9 mouse cellular contexts compared by ENCODE assay signal in the genomic region with DNA sequence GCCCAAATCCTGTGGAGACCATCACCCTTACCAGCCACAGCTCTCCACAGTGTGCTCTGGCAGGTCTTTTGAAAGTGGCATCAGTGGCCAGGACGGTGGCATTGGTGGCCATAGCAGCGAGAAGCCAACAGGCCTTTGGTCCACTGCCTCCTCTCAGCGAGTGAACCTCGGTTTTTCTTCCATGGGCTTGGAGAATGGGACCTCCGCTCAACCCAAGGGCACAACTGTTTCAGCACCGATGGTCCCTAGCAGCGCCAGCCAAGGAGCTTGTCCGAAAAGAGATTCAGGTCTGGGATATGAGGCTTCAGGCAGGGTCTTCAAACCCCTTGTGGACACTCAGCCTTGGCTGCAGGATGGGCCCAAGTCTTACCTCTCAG. TPM values are rescaled to one million over a fixed set of nuclear protein-coding genes. Genes with fewer than 3 reads are reported as not detected.
DNase-seq lines count a peak whose midpoint lies in the region; ATAC-seq and TF ChIP-seq lines count a peak whose summit lies in the region.
"Had no signal": no experiment of that assay in that cellular context is flagged by ENCODE, and none has a peak within 500 bp of the region (broad histone marks: within the 10 kb centered on the region; RNA-seq: fewer than 3 reads in every experiment).

No protein-coding gene starts in this region.

- TF ChIP-seq POLR2A in lung, adult 2 months (IDR thresholded peaks at IDR 0.05; ENCODE audit: borderline replicate concordance, extremely low read depth, low read depth, low read length) = no peak
- no peak for TF ChIP-seq POLR2A in embryonic fibroblast, embryonic 13.5 days (IDR thresholded peaks at IDR 0.05; ENCODE audit: low read depth, low read length)
- TF ChIP-seq POLR2A in myocyte (IDR thresholded peaks at IDR 0.05; ENCODE audit: insufficient read length, low read depth) = no peak

- TF ChIP-seq CTCF in lung, adult 2 months (IDR thresholded peaks at IDR 0.05; ENCODE audit: insufficient read depth, low read length) = no peak
- no peak for TF ChIP-seq CTCF in embryonic fibroblast, embryonic 13.5 days (IDR thresholded peaks at IDR 0.05; ENCODE audit: borderline replicate concordance, insufficient read depth, low read length)

- peak overlapping the region; percentile 98 for H3K4me2 ChIP-seq in intestine, embryonic 15.5 days (replicated peaks)
- peak overlapping the region; percentile 97 for H3K4me2 ChIP-seq in myocyte (ENCODE audit: low read depth)

- WGBS in lung, adult 2 months = 66% methylated on average over 8 of the region's 8 CpGs
- 83% methylated on average over 8 of the region's 8 CpGs for WGBS in intestine, embryonic 15.5 days

- no peaks in the 10 kb centered on the region for H3K27me3 ChIP-seq in intestine, embryonic 15.5 days (replicated peaks)
- no peaks in the 10 kb centered on the region for H3K27me3 ChIP-seq in myocyte (ENCODE audit: control insufficient read depth, insufficient read depth, insufficient read length)

- H3K36me3 ChIP-seq in intestine, embryonic 15.5 days = no peaks in the 10 kb centered on the region
- H3K36me3 ChIP-seq in myocyte (ENCODE audit: control insufficient read depth, insufficient read depth) = peaks cover 3% of the 10 kb centered on the region

- H3K9me3 ChIP-seq in intestine, embryonic 15.5 days = no peaks in the 10 kb centered on the region

- H3K27ac ChIP-seq in embryonic fibroblast, embryonic 13.5 days (ENCODE audit: insufficient read depth, low read length) = no peak overlapping the region
- H3K27ac ChIP-seq in intestine, embryonic 15.5 days = peak overlapping the region; percentile 81; the same call in 1 of the 2 replicates

- intact Hi-C loops in gastrocnemius, postnatal 36 days (cut with DNase I) = no loop called here

- peaks cover 59% of the 10 kb centered on the region for H3K79me2 ChIP-seq in myocyte (ENCODE audit: control insufficient read depth, insufficient read depth)

- H3K4me3 ChIP-seq in lung, adult 2 months (replicated peaks; ENCODE audit: extremely low read depth, low read depth, low read length) = peak overlapping the region; percentile 83
- peak overlapping the region; percentile 74 for H3K4me3 ChIP-seq in embryonic fibroblast, embryonic 13.5 days (ENCODE audit: insufficient read depth, low read length)
- peak overlapping the region; percentile 65 for H3K4me3 ChIP-seq in intestine, embryonic 15.5 days (replicated peaks)
- peak overlapping the region; percentile 81 for H3K4me3 ChIP-seq in myocyte

- no peak for DNase-seq in lung, adult 2 months
- DNase-seq in lung, postnatal 25 days (ENCODE audit: low spot score) = no peak
- no peak for DNase-seq in gastrocnemius, postnatal 36 days
- DNase-seq in adrenal gland, postnatal 10 days = no peak
- no peak for DNase-seq in testis, postnatal 10 days (ENCODE audit: low spot score)
- DNase-seq: gastrocnemius, postnatal 25 days had no signal

- peak overlapping the region; percentile 3 for H3ac ChIP-seq in myocyte (ENCODE audit: control insufficient read depth, insufficient read length)

- H3K9ac ChIP-seq in intestine, embryonic 15.5 days = peak overlapping the region; percentile 76

- no peak for ATAC-seq in intestine, embryonic 15.5 days

- peaks cover 33% of the 10 kb centered on the region for H3K4me1 ChIP-seq in lung, adult 2 months (ENCODE audit: control insufficient read depth, insufficient read depth, low read length)
- H3K4me1 ChIP-seq in embryonic fibroblast, embryonic 13.5 days (ENCODE audit: control insufficient read depth, insufficient read depth, low read length) = peaks cover 6% of the 10 kb centered on the region; the same call in 1 of the 2 replicates
- H3K4me1 ChIP-seq in intestine, embryonic 15.5 days (replicated peaks) = peaks cover 52% of the 10 kb centered on the region

TF ChIP-seq in myocyte, 11 proteins besides CTCF, POLR2A, EP300 and RAD21:
- no peak for TF ChIP-seq USF1 (IDR thresholded peaks at IDR 0.05; ENCODE audit: low read depth)
- TF ChIP-seq TCF3 (IDR thresholded peaks at IDR 0.05; ENCODE audit: insufficient read length, low read depth) = no peak
- peak; percentile 25 for TF ChIP-seq POLR2AphosphoS2 (IDR thresholded peaks at IDR 0.05; ENCODE audit: insufficient read length, low read depth)
- TF ChIP-seq MYOG (IDR thresholded peaks at IDR 0.05; ENCODE audit: control insufficient read depth in 1 of 3, insufficient read depth in 1 of 3, insufficient read length in 2 of 3, low read depth in 2 of 3) = no peak
- TF ChIP-seq E2F4 (IDR thresholded peaks at IDR 0.05; ENCODE audit: insufficient read depth) = no peak
- TF ChIP-seq TCF12 (IDR thresholded peaks at IDR 0.05; ENCODE audit: insufficient read depth, poor library complexity, severe bottlenecking) = no peak

RNA-seq across cellular contexts. Expression of a gene that starts 1.4 kb away (rescaled TPM):
- polyA plus RNA-seq in lung, adult 2 months (2012; rRNA removed) = 42.0 and 73.5 TPM in 2 replicates
- 29.1 and 29.7 TPM in 2 replicates for polyA plus RNA-seq in embryonic fibroblast, embryonic 13.5 days (2011; ENCODE audit: insufficient read length, low read depth, missing spikeins)
- 51.9 and 52.3 TPM in 2 replicates for polyA plus RNA-seq in intestine, embryonic 15.5 days (2015; fragmentation: Nextera tagmentation; extraction: Ambion mirVana)
- 23.5 TPM for polyA plus RNA-seq in myocyte (2012; fragmentation: generic; extraction: Trizol)
- 10 to 100 TPM; 28.4 to 32.1 TPM for total RNA-seq in gastrocnemius, postnatal 36 days (2021)
- 10 to 100 TPM; 31.8 to 35.9 TPM for total RNA-seq in adrenal gland, postnatal 10 days (2021)

RNA-seq across cellular contexts. Expression of a gene that starts 49.7 kb away (rescaled TPM):
- 5.6 and 9.8 TPM in 2 replicates for polyA plus RNA-seq in lung, adult 2 months (2012; rRNA removed)
- 58.0 and 65.2 TPM in 2 replicates for polyA plus RNA-seq in embryonic fibroblast, embryonic 13.5 days (2011; ENCODE audit: insufficient read length, low read depth, missing spikeins)
- 67.8 and 69.5 TPM in 2 replicates for polyA plus RNA-seq in intestine, embryonic 15.5 days (2015; fragmentation: Nextera tagmentation; extraction: Ambion mirVana)
- 11.0 TPM for polyA plus RNA-seq in myocyte (2012; fragmentation: generic; extraction: Trizol)
- total RNA-seq in gastrocnemius, postnatal 36 days (2021) = 10 to 100 TPM; 16.1 to 19.7 TPM
- 10 to 100 TPM; 60.2 to 84.8 TPM for total RNA-seq in adrenal gland, postnatal 10 days (2021)
